Mouse (Mus musculus): Measurements from ENCODE around the gene Ltbp1.
"Not testable (repeated sequence)": the region's sequence is repeated elsewhere in the genome, so short reads cannot be mapped to it uniquely, and the experiment has no call there.

The Ltbp1 gene

GRCm38 (mm10) chr17:75120071-75120470, 114.7 kb downstream of the Ltbp1 start:
- DNase-seq: peak; percentile 36

- no peak for DNase-seq
Measured at GRCm38 (mm10) chr17:75122584-75123282, 117.4 kb downstream of the Ltbp1 start.

- DNase-seq: peak; percentile 71
Measured at GRCm38 (mm10) chr17:75128337-75128935, 123.1 kb downstream of the Ltbp1 start.

GRCm38 (mm10) chr17:75133983-75134382, 128.6 kb downstream of the Ltbp1 start:
- DNase-seq: no peak

GRCm38 (mm10) chr17:75139731-75140130, 134.4 kb downstream of the Ltbp1 start:
- DNase-seq: no peak

- DNase-seq: not testable (repeated sequence)
Measured at GRCm38 (mm10) chr17:75142845-75143244, 137.5 kb downstream of the Ltbp1 start.

- no peak for DNase-seq
Measured at GRCm38 (mm10) chr17:75143927-75144326, 138.6 kb downstream of the Ltbp1 start.

GRCm38 (mm10) chr17:75147218-75147617, 141.8 kb downstream of the Ltbp1 start:
- DNase-seq: no peak

GRCm38 (mm10) chr17:75151800-75152199, 146.4 kb downstream of the Ltbp1 start:
- DNase-seq: no peak

- no peak for DNase-seq
Measured at GRCm38 (mm10) chr17:75153088-75153487, 147.7 kb downstream of the Ltbp1 start.

GRCm38 (mm10) chr17:75158385-75158784, 153.0 kb downstream of the Ltbp1 start:
- no peak for DNase-seq

- DNase-seq: no peak
Measured at GRCm38 (mm10) chr17:75159066-75159787, 153.9 kb downstream of the Ltbp1 start.

- no peak for DNase-seq
Measured at GRCm38 (mm10) chr17:75161062-75161461, 155.7 kb downstream of the Ltbp1 start.

GRCm38 (mm10) chr17:75161931-75162330, 156.6 kb downstream of the Ltbp1 start:
- no peak for DNase-seq

GRCm38 (mm10) chr17:75164566-75164965, 159.2 kb downstream of the Ltbp1 start:
- DNase-seq: no peak

GRCm38 (mm10) chr17:75168572-75169200, 163.3 kb downstream of the Ltbp1 start:
- DNase-seq: no peak

- DNase-seq: no peak
Measured at GRCm38 (mm10) chr17:75171659-75172058, 166.3 kb downstream of the Ltbp1 start.

GRCm38 (mm10) chr17:75172685-75173205, 167.4 kb downstream of the Ltbp1 start:
- no peak for DNase-seq

GRCm38 (mm10) chr17:75174501-75174900, 169.1 kb downstream of the Ltbp1 start:
- no peak for DNase-seq

GRCm38 (mm10) chr17:75177920-75178867, 172.8 kb downstream of the Ltbp1 start:
- DNase-seq: no peak

GRCm38 (mm10) chr17:75179001-75179400, 173.6 kb downstream of the Ltbp1 start:
- no peak for DNase-seq

- no peak for DNase-seq
Measured at GRCm38 (mm10) chr17:75180301-75180700, 174.9 kb downstream of the Ltbp1 start.
